ENCODE assay signal across 16 mouse cellular contexts in the genomic region with DNA sequence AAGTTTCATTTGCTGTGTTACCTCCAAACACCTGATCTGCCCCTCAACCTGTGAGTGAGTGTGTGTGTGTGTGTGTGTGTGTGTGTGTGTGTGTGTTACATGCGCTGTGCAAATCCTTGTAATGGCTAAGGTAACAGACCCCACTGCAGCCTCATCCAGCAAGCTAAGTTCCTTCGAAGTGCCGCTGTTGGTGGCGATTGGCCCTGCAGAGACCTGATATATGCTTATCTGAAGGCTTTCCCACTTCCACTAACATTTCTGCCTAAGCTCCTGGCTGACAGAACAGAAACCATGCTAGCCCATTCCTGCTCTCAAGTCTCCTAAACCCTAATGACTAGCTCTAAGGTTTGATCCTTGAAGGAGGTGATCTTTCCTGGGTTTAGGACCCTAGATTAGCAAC.
DNase-seq lines count a peak whose midpoint lies in the region; ATAC-seq and TF ChIP-seq lines count a peak whose summit lies in the region.
"Had no signal": no experiment of that assay in that cellular context is flagged by ENCODE, and none has a peak within 500 bp of the region (broad histone marks: within the 10 kb centered on the region; RNA-seq: fewer than 3 reads in every experiment).

No protein-coding gene starts in this region.

- H3K9ac ChIP-seq in lung, postnatal 0 days (replicated peaks; ENCODE audit: low read depth), result no peak overlapping the region
- peak overlapping the region; percentile 64 for H3K9ac ChIP-seq in liver, embryonic 13.5 days
- peak overlapping the region; percentile 43; the same call in 1 of the 2 replicates for H3K9ac ChIP-seq in stomach, postnatal 0 days (ENCODE audit: low read length)
- no peak overlapping the region for H3K9ac ChIP-seq in forebrain, embryonic 14.5 days (ENCODE audit: low read length)
- H3K9ac ChIP-seq: embryonic facial prominence, embryonic 13.5 days; forebrain, postnatal 0 days; lung, embryonic 15.5 days had no signal

- no peak for DNase-seq in gastrocnemius, adult 2 months
- DNase-seq in gastrocnemius, postnatal 36 days, result no peak
- no peak for DNase-seq in lung, postnatal 0 days (ENCODE audit: low spot score)
- DNase-seq in lung, postnatal 10 days, result no peak
- DNase-seq in liver, embryonic 13.5 days, result peak; percentile 57
- DNase-seq in stomach, postnatal 0 days (ENCODE audit: low spot score), result no peak
- no peak for DNase-seq in forebrain, embryonic 14.5 days (ENCODE audit: low spot score)
- DNase-seq in retina, embryonic 14.5 days (ENCODE audit: low spot score), result no peak
- DNase-seq: cerebellum, postnatal 10 days; forebrain, postnatal 0 days; midbrain, embryonic 14.5 days; right cerebral cortex, postnatal 25 days; thymus, adult 2 months had no signal

- intact Hi-C loops in gastrocnemius, adult 2 months (cut with DNase I), result no loop called here
- intact Hi-C loops in gastrocnemius, postnatal 36 days (cut with DNase I), result no loop called here

- TF ChIP-seq EP300 in lung, postnatal 0 days (IDR thresholded peaks at IDR 0.05), result no peak
- no peak for TF ChIP-seq EP300 in stomach, postnatal 0 days (optimal IDR thresholded peaks at IDR 0.05)

- no peaks in the 10 kb centered on the region for H3K9me3 ChIP-seq in lung, postnatal 0 days (ENCODE audit: low read length)
- H3K9me3 ChIP-seq in liver, embryonic 13.5 days (replicated peaks), result no peaks in the 10 kb centered on the region
- H3K9me3 ChIP-seq in stomach, postnatal 0 days (ENCODE audit: control insufficient read depth, low read length), result no peaks in the 10 kb centered on the region
- H3K9me3 ChIP-seq in forebrain, embryonic 14.5 days (replicated peaks; ENCODE audit: control insufficient read depth, low read length), result no peaks in the 10 kb centered on the region
- H3K9me3 ChIP-seq: embryonic facial prominence, embryonic 13.5 days; lung, embryonic 15.5 days had no signal

- peaks cover 16% of the 10 kb centered on the region for H3K4me1 ChIP-seq in lung, postnatal 0 days (ENCODE audit: insufficient read depth, low read depth, low read length)
- H3K4me1 ChIP-seq in liver, embryonic 13.5 days (replicated peaks), result peaks cover 72% of the 10 kb centered on the region
- peaks cover 3% of the 10 kb centered on the region for H3K4me1 ChIP-seq in stomach, postnatal 0 days (replicated peaks; ENCODE audit: control insufficient read depth, insufficient read depth)
- H3K4me1 ChIP-seq in forebrain, embryonic 14.5 days (ENCODE audit: control insufficient read depth, insufficient read depth, low read length), result no peaks in the 10 kb centered on the region; the same call in 1 of the 2 replicates

- H3K27me3 ChIP-seq in lung, postnatal 0 days (replicated peaks; ENCODE audit: insufficient read depth, low read length), result no peaks in the 10 kb centered on the region
- no peaks in the 10 kb centered on the region for H3K27me3 ChIP-seq in liver, embryonic 13.5 days
- no peaks in the 10 kb centered on the region for H3K27me3 ChIP-seq in stomach, postnatal 0 days (ENCODE audit: control insufficient read depth, insufficient read depth, low read length)
- H3K27me3 ChIP-seq in forebrain, embryonic 14.5 days (replicated peaks; ENCODE audit: control insufficient read depth, insufficient read depth, low read length), result no peaks in the 10 kb centered on the region
- H3K27me3 ChIP-seq: embryonic facial prominence, embryonic 13.5 days; lung, embryonic 15.5 days had no signal

- no peak overlapping the region for H3K4me2 ChIP-seq in lung, postnatal 0 days (replicated peaks; ENCODE audit: low read depth, low read length)
- H3K4me2 ChIP-seq in liver, embryonic 13.5 days, result peak overlapping the region; percentile 55
- H3K4me2 ChIP-seq in stomach, postnatal 0 days (replicated peaks; ENCODE audit: low read depth), result no peak overlapping the region
- H3K4me2 ChIP-seq in forebrain, embryonic 14.5 days (ENCODE audit: low read length), result no peak overlapping the region
- H3K4me2 ChIP-seq: embryonic facial prominence, embryonic 13.5 days; lung, embryonic 15.5 days had no signal

- no peak for TF ChIP-seq CTCF in gastrocnemius, adult 2 months (IDR thresholded peaks at IDR 0.05)
- TF ChIP-seq CTCF in lung, postnatal 0 days (IDR thresholded peaks at IDR 0.05), result no peak
- TF ChIP-seq CTCF in stomach, postnatal 0 days (IDR thresholded peaks at IDR 0.05; ENCODE audit: low read depth), result no peak

- H3K4me3 ChIP-seq in gastrocnemius, adult 2 months, result no peak overlapping the region
- H3K4me3 ChIP-seq in lung, postnatal 0 days (ENCODE audit: low read depth, low read length), result no peak overlapping the region
- peak overlapping the region; percentile 24 for H3K4me3 ChIP-seq in liver, embryonic 13.5 days (replicated peaks)
- no peak overlapping the region for H3K4me3 ChIP-seq in stomach, postnatal 0 days (ENCODE audit: low read depth, low read length)
- no peak overlapping the region for H3K4me3 ChIP-seq in forebrain, embryonic 14.5 days (ENCODE audit: low read depth, low read length)
- H3K4me3 ChIP-seq: embryonic facial prominence, embryonic 13.5 days; lung, embryonic 15.5 days had no signal

- peak overlapping the region; percentile 75 for H3K27ac ChIP-seq in gastrocnemius, adult 2 months
- peak overlapping the region; percentile 76 for H3K27ac ChIP-seq in lung, postnatal 0 days (ENCODE audit: low read length)
- H3K27ac ChIP-seq in liver, embryonic 13.5 days, result peak overlapping the region; percentile 87
- H3K27ac ChIP-seq in stomach, postnatal 0 days (replicated peaks), result peak overlapping the region; percentile 86
- H3K27ac ChIP-seq in forebrain, embryonic 14.5 days (ENCODE audit: low read depth, low read length), result no peak overlapping the region
- H3K27ac ChIP-seq: embryonic facial prominence, embryonic 13.5 days had no signal

- no peak for ATAC-seq in lung, postnatal 0 days
- ATAC-seq in liver, embryonic 13.5 days (ENCODE audit: low read depth), result peak; percentile 56
- ATAC-seq in stomach, postnatal 0 days (ENCODE audit: low FRiP score, low TSS enrichment), result no peak
- no peak for ATAC-seq in forebrain, embryonic 14.5 days
- ATAC-seq: forebrain, postnatal 0 days; inflammation-experienced regulatory T-cells, adult 6 months had no signal

- 78% methylated on average over 4 of the region's 4 CpGs for WGBS in lung, postnatal 0 days
- 21% methylated on average over 4 of the region's 4 CpGs for WGBS in liver, embryonic 13.5 days (ENCODE audit: insufficient replicate concordance)
- WGBS in stomach, postnatal 0 days, result 70% methylated on average over 4 of the region's 4 CpGs
- WGBS in forebrain, embryonic 14.5 days, result 93% methylated on average over 4 of the region's 4 CpGs

- H3K36me3 ChIP-seq in lung, postnatal 0 days (ENCODE audit: insufficient read depth, low read length), result no peaks in the 10 kb centered on the region
- H3K36me3 ChIP-seq in liver, embryonic 13.5 days, result no peaks in the 10 kb centered on the region; the same call in 1 of the 2 replicates
- no peaks in the 10 kb centered on the region for H3K36me3 ChIP-seq in stomach, postnatal 0 days (ENCODE audit: control insufficient read depth, insufficient read depth, low read length)
- no peaks in the 10 kb centered on the region for H3K36me3 ChIP-seq in forebrain, embryonic 14.5 days (ENCODE audit: control insufficient read depth, insufficient read depth, low read length)
- H3K36me3 ChIP-seq: embryonic facial prominence, embryonic 13.5 days; lung, embryonic 15.5 days had no signal

Comparison
In these comparisons a context has a peak if more than half of its experiments do, and no peak if none do; other contexts are left out.
1. H3K9ac ChIP-seq: peak in liver, embryonic 13.5 days (single experiment) and stomach, postnatal 0 days (single experiment); none in lung, postnatal 0 days (single experiment) and forebrain, embryonic 14.5 days (single experiment).